Mouse (Mus musculus): ENCODE measurements around the gene Hgd.

GRCm38 (mm10) chr16:37580651-37581050 lies 698 bp downstream of the Hgd start:
- TF ChIP-seq POLR2A (IDR thresholded peaks at IDR 0.05; ENCODE audit: borderline replicate concordance, insufficient read depth, low read length) (no peak), CTCF (IDR thresholded peaks at IDR 0.05; ENCODE audit: borderline replicate concordance, insufficient read depth, low read depth, low read length) (no peak)
